Mouse (Mus musculus): ENCODE results near the gene Eif3d.

- TF ChIP-seq CTCF (IDR thresholded peaks at IDR 0.05; ENCODE audit: low read depth, low read length) (no peak), POLR2AphosphoS5 (IDR thresholded peaks at IDR 0.05; ENCODE audit: insufficient replicate concordance, low read depth, low read length) (no peak), TAL1 (conservative IDR thresholded peaks at IDR 0.05; ENCODE audit: low read depth, low read length) (no peak), GATA1 (IDR thresholded peaks at IDR 0.05; ENCODE audit: borderline replicate concordance, low read length) (no peak)
Measured at GRCm38 (mm10) chr15:77954362-77954761, 16.3 kb downstream of the Eif3d start.
